Mouse (Mus musculus): Measurements from ENCODE around the gene Maml2. TPM values are rescaled to one million over a fixed set of nuclear protein-coding genes. Genes with fewer than 3 reads are reported as not detected.
A peak's percentile ranks its signal among the peaks of the same experiment; 100 is the strongest.
"Not testable (repeated sequence)": the region's sequence is repeated elsewhere in the genome, so short reads cannot be mapped to it uniquely, and the experiment has no call there.

Maml2 gene
- total RNA-seq, 2 experiments from 2014 or later = 20.5 to 22.8 TPM

- DNase-seq (ENCODE audit: extremely low spot score in 1 of 2, low spot score in 1 of 2) = no peak
These were observed 396.5 kb downstream of the Maml2 start for GRCm38 (mm10) chr9:13694293-13694692.

- no peak for DNase-seq (ENCODE audit: extremely low spot score in 1 of 2, low spot score in 1 of 2)
These were observed 399.5 kb downstream of the Maml2 start for GRCm38 (mm10) chr9:13697041-13697811.

- no peak for DNase-seq (ENCODE audit: extremely low spot score in 1 of 2, low spot score in 1 of 2)
These were observed 400.1 kb downstream of the Maml2 start for GRCm38 (mm10) chr9:13697869-13698268.

GRCm38 (mm10) chr9:13699061-13699780, 401.5 kb downstream of the Maml2 start:
- no peak for DNase-seq (ENCODE audit: extremely low spot score in 1 of 2, low spot score in 1 of 2)

- no peak for DNase-seq (ENCODE audit: extremely low spot score in 1 of 2, low spot score in 1 of 2)
These were observed 402.0 kb downstream of the Maml2 start for GRCm38 (mm10) chr9:13699781-13700116.

GRCm38 (mm10) chr9:13701773-13702172, 404.0 kb downstream of the Maml2 start:
- no peak for DNase-seq (ENCODE audit: extremely low spot score in 1 of 2, low spot score in 1 of 2)

GRCm38 (mm10) chr9:13703100-13703499, 405.3 kb downstream of the Maml2 start:
- DNase-seq (ENCODE audit: extremely low spot score in 1 of 2, low spot score in 1 of 2) = no peak

GRCm38 (mm10) chr9:13704917-13705316, 407.2 kb downstream of the Maml2 start:
- no peak for DNase-seq (ENCODE audit: extremely low spot score in 1 of 2, low spot score in 1 of 2)

- no peak for DNase-seq (ENCODE audit: extremely low spot score in 1 of 2, low spot score in 1 of 2)
These were observed 409.4 kb downstream of the Maml2 start for GRCm38 (mm10) chr9:13707066-13707555.

- DNase-seq (ENCODE audit: extremely low spot score in 1 of 2, low spot score in 1 of 2) = no peak
These were observed 411.7 kb downstream of the Maml2 start for GRCm38 (mm10) chr9:13709436-13709835.

GRCm38 (mm10) chr9:13715891-13716290, 418.1 kb downstream of the Maml2 start:
- not testable (repeated sequence) for DNase-seq (ENCODE audit: extremely low spot score in 1 of 2, low spot score in 1 of 2)

- DNase-seq (ENCODE audit: extremely low spot score in 1 of 2, low spot score in 1 of 2) = peak; percentile 55 to 81
These were observed 418.8 kb downstream of the Maml2 start for GRCm38 (mm10) chr9:13716316-13717099.

GRCm38 (mm10) chr9:13748404-13748797, 450.6 kb downstream of the Maml2 start, which contains the start of gene Mtmr2:
TSS of gene Mtmr2 (plus strand) at chr9:13748410.
- DNase-seq (ENCODE audit: extremely low spot score in 1 of 2, low spot score in 1 of 2) = no peak

GRCm38 (mm10) chr9:13748798-13749674, 451.3 kb downstream of the Maml2 start:
- peak; percentile 95 to 96 for DNase-seq (ENCODE audit: extremely low spot score in 1 of 2, low spot score in 1 of 2)

GRCm38 (mm10) chr9:13749675-13749998, 451.9 kb downstream of the Maml2 start:
- no peak for DNase-seq (ENCODE audit: extremely low spot score in 1 of 2, low spot score in 1 of 2)

GRCm38 (mm10) chr9:13752543-13752942, 454.8 kb downstream of the Maml2 start:
- no peak for DNase-seq (ENCODE audit: extremely low spot score in 1 of 2, low spot score in 1 of 2)

Data from layer of hippocampus, postnatal 25 days (tissue).